Mouse (Mus musculus) ES-E14 (cell line): ENCODE results near the gene 4921536K21Rik. TPM values are rescaled to one million over a fixed set of nuclear protein-coding genes. Genes with fewer than 3 reads are reported as not detected.
"Not testable (repeated sequence)": the region's sequence is repeated elsewhere in the genome, so short reads cannot be mapped to it uniquely, and the experiment has no call there.

Source experiments
- DNase-seq: peaks from one replicate; pipeline ENCODE4 v3.0.0-alpha.2; 2013; ENCODE audit warnings: low read depth, low spot score
- H3K27ac ChIP-seq: 2 replicates; pipeline ENCODE4 v1.5.1; 2012; ENCODE audit warnings: low read depth, mild to moderate bottlenecking, low read length, moderate library complexity, mixed read lengths; ENCODE audit not compliant: poor library complexity, insufficient read depth, severe bottlenecking
- H3K36me3 ChIP-seq: 2 replicates; pipeline ENCODE4 v1.6.1; 2012; ENCODE audit warnings: mild to moderate bottlenecking, low read length, moderate library complexity, mixed read lengths; ENCODE audit not compliant: control insufficient read depth, poor library complexity, insufficient read depth, severe bottlenecking
- H3K4me1 ChIP-seq, 2 experiments: fragments of 150-350 bp in 1 of 2; sonication (generic) in 1 of 2; 2 replicates each; pipeline ENCODE4 v1.6.1; 2012; ENCODE audit warnings: low read length in 2 of 2, mild to moderate bottlenecking in 1 of 2, mixed read lengths in 1 of 2; ENCODE audit not compliant: control insufficient read depth in 2 of 2, insufficient read depth in 2 of 2, poor library complexity in 1 of 2
- H3K4me3 ChIP-seq, 2 experiments: fragments of 150-350 bp in 1 of 2; sonication (generic) in 1 of 2; 2 replicates each; pipeline ENCODE4 v1.5.1; 2012; ENCODE audit warnings: low read length in 2 of 2, low read depth in 1 of 2, mild to moderate bottlenecking in 1 of 2, mixed read lengths in 1 of 2; ENCODE audit not compliant: insufficient read depth in 1 of 2, poor library complexity in 1 of 2, severe bottlenecking in 1 of 2
- H3K9ac ChIP-seq: 2 replicates; pipeline ENCODE4 v1.6.1; 2012; ENCODE audit warnings: low read depth, mild to moderate bottlenecking, low read length, mixed read lengths; ENCODE audit not compliant: poor library complexity, insufficient read depth, severe bottlenecking
- H3K9me3 ChIP-seq: fragments of 150-350 bp; sonication (generic); 2 replicates; pipeline ENCODE4 v1.6.1; 2012; ENCODE audit warnings: low read depth, mild to moderate bottlenecking, low read length; ENCODE audit not compliant: control insufficient read depth, insufficient read depth
- CHD2 ChIP-seq: IDR thresholded peaks from 2 replicates; pipeline ENCODE4 v1.6.1; 2014; ENCODE audit warnings: mild to moderate bottlenecking, low read depth, low read length, inconsistent platforms
- HCFC1 ChIP-seq: IDR thresholded peaks from 2 replicates; pipeline ENCODE4 v1.6.1; 2012; ENCODE audit warnings: low read length, inconsistent platforms, borderline replicate concordance; ENCODE audit not compliant: insufficient read depth
- MAFK ChIP-seq: IDR thresholded peaks from 2 replicates; pipeline ENCODE4 v1.6.1; 2014; ENCODE audit warnings: mild to moderate bottlenecking, low read depth, low read length, inconsistent platforms; ENCODE audit not compliant: insufficient read depth
- ZC3H11A ChIP-seq: IDR thresholded peaks from 2 replicates; pipeline ENCODE4 v1.6.1; 2012; ENCODE audit warnings: low read depth, mild to moderate bottlenecking, inconsistent platforms, low read length, borderline replicate concordance
- ZNF384 ChIP-seq: IDR thresholded peaks from 2 replicates; pipeline ENCODE4 v1.6.1; 2012; ENCODE audit warnings: low read depth, low read length, inconsistent platforms
- in situ Hi-C, 2 experiments: fragments of 600-800 bp; cut with MboI; formaldehyde crosslinking; loops; one replicate each; pipeline ENCODE4 v1.15.1; 2025; ENCODE audit warnings: low sequenced_read_pairs in 2 of 2, inconsistent platforms in 1 of 2; ENCODE audit not compliant: unreplicated experiment in 2 of 2
- total RNA-seq: library from RNA; depleted of rRNA; stranded (reverse); fragments of 300-350 nt; gene quantifications from 2 replicates; pipeline ENCODE4 v1.2.3, GENCODE M21; 2012

The 4921536K21Rik gene
- total RNA-seq, 1 experiment = 0.22 TPM

- H3K36me3 ChIP-seq = no peaks in the 10 kb centered on the region; the same call in 1 of the 2 replicates
- H3K9me3 ChIP-seq = no peaks in the 10 kb centered on the region
- peaks cover 3 to 7% of the 10 kb centered on the region in 2 experiments; a peak in 2 of 4 replicates for H3K4me1 ChIP-seq
- no peak for TF ChIP-seq HCFC1
- no peak for TF ChIP-seq MAFK
- no peak for TF ChIP-seq ZC3H11A
- TF ChIP-seq CHD2 = no peak
- H3K27ac ChIP-seq = no peak overlapping the region
- no peak for DNase-seq
- no peak overlapping the region for H3K9ac ChIP-seq
- in situ Hi-C loops = no loop called here
- peak overlapping the region; percentile 64 to 87; a peak in 2 of 4 replicates for H3K4me3 ChIP-seq
Observed at GRCm38 (mm10) chr11:3912100-3912874, 17.4 kb upstream of the 4921536K21Rik start.

GRCm38 (mm10) chr11:3911440-3911839 is 16.5 kb upstream of the 4921536K21Rik start:
- H3K4me1 ChIP-seq, H3K27ac ChIP-seq, H3K9ac ChIP-seq, DNase-seq, H3K4me3 ChIP-seq, in situ Hi-C loops, H3K36me3 ChIP-seq, H3K9me3 ChIP-seq: not testable (repeated sequence)

GRCm38 (mm10) chr11:3910513-3911310 is 15.8 kb upstream of the 4921536K21Rik start:
- Histone ChIP-seq H3K9ac (no peak overlapping the region), H3K9me3 (no peaks in the 10 kb centered on the region), H3K4me1 (peaks cover 3 to 7% of the 10 kb centered on the region in 2 experiments; a peak in 2 of 4 replicates), H3K36me3 (no peaks in the 10 kb centered on the region; the same call in 1 of the 2 replicates), H3K27ac (no peak overlapping the region), H3K4me3 (no peak overlapping the region)
- TF ChIP-seq CHD2 (no peak), HCFC1 (no peak), ZC3H11A (no peak), MAFK (no peak)
- no peak for DNase-seq
- in situ Hi-C loops = no loop called here

- Histone ChIP-seq H3K9ac (no peak overlapping the region), H3K36me3 (no peaks in the 10 kb centered on the region; the same call in 1 of the 2 replicates), H3K27ac (no peak overlapping the region), H3K4me3 (no peak overlapping the region), H3K9me3 (no peaks in the 10 kb centered on the region), H3K4me1 (peaks cover 3 to 15% of the 10 kb centered on the region in 2 experiments; a peak in 3 of 4 replicates)
- TF ChIP-seq MAFK = no peak
- no peak for TF ChIP-seq ZC3H11A
- TF ChIP-seq CHD2 = no peak
- TF ChIP-seq HCFC1 = no peak
- no peak for TF ChIP-seq ZNF384
- DNase-seq = no peak
- in situ Hi-C loops = no loop called here
Observed at GRCm38 (mm10) chr11:3909236-3909635, 14.3 kb upstream of the 4921536K21Rik start.
